Mouse (Mus musculus) cortical plate, adult 2 months (tissue): ENCODE measurements around the gene Gm10715.
"Not testable (repeated sequence)": the region's sequence is repeated elsewhere in the genome, so short reads cannot be mapped to it uniquely, and the experiment has no call there.

Experiments used
- CTCF ChIP-seq: fragments of 200-500 bp; IDR thresholded peaks from 2 replicates; pipeline ENCODE4 v1.5.1; 2011; ENCODE audit warnings: mild to moderate bottlenecking, control low read depth, low read length; ENCODE audit not compliant: insufficient read depth; ENCODE audit errors: extremely low read depth
- POLR2A ChIP-seq: fragments of 200-500 bp; IDR thresholded peaks from 2 replicates; pipeline ENCODE4 v1.6.1; 2011; ENCODE audit warnings: mild to moderate bottlenecking, low read length, control low read depth; ENCODE audit not compliant: insufficient read depth; ENCODE audit errors: extremely low read depth

DNA sequence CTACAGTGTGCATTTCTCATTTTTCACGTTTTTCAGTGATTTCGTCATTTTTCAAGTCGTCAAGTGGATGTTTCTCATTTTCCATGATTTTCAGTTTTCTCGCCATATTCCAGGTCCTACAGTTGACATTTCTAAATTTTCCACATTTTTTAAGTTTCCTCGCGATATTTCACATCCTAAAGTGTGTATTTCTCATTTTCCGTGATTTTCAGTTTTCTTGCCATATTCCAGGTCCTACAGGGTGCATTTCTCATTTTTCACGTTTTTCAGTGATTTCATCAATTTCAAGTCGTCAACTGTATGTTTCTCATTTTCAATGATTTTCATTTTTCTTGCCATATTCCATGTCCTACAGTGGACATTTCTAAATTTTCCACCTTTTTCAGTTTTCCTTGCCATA is 19.6 kb upstream of the Gm10715 start, which contains the start of gene Gm10719:
- not testable (repeated sequence) for TF ChIP-seq POLR2A, CTCF
